Mouse (Mus musculus): Measurements from ENCODE around the gene Tll2. TPM values are rescaled to one million over a fixed set of nuclear protein-coding genes. Genes with fewer than 3 reads are reported as not detected.

The Tll2 gene
- polyA plus RNA-seq, 2 experiments: not detected

- no peaks in the 10 kb centered on the region for H3K36me3 ChIP-seq (replicated peaks; ENCODE audit: control insufficient read depth, insufficient read depth, low read depth)
- 74% methylated on average over 10 of the region's 10 CpGs for WGBS (ENCODE audit: insufficient replicate concordance)
- H3K4me1 ChIP-seq (replicated peaks; ENCODE audit: control insufficient read depth in 2 of 2, insufficient read depth in 2 of 2, low read length in 1 of 2): no peaks in the 10 kb centered on the region
- H3K9ac ChIP-seq (replicated peaks): no peak overlapping the region
- no peak for DNase-seq (ENCODE audit: low read depth in 3 of 3, low spot score in 3 of 3)
- H3K4me3 ChIP-seq (ENCODE audit: insufficient read depth in 1 of 2, low read depth in 2 of 2, low read length in 2 of 2): no peak overlapping the region
- no peak for ATAC-seq (ENCODE audit: insufficient read depth)
- H3K9me3 ChIP-seq (ENCODE audit: control insufficient read depth, low read length): no peaks in the 10 kb centered on the region
- no peak for TF ChIP-seq EP300 (IDR thresholded peaks at IDR 0.05; ENCODE audit: low read depth)
- no peak for TF ChIP-seq CTCF (IDR thresholded peaks at IDR 0.05; ENCODE audit: low read depth)
- no peak overlapping the region for H3K4me2 ChIP-seq (ENCODE audit: low read depth)
- no peak overlapping the region for H3K27ac ChIP-seq
- no peaks in the 10 kb centered on the region for H3K27me3 ChIP-seq (ENCODE audit: control insufficient read depth, insufficient read depth, low read length)
Measured at GRCm38 (mm10) chr19:41164447-41165095, 42.1 kb downstream of the Tll2 start.

DNA sequence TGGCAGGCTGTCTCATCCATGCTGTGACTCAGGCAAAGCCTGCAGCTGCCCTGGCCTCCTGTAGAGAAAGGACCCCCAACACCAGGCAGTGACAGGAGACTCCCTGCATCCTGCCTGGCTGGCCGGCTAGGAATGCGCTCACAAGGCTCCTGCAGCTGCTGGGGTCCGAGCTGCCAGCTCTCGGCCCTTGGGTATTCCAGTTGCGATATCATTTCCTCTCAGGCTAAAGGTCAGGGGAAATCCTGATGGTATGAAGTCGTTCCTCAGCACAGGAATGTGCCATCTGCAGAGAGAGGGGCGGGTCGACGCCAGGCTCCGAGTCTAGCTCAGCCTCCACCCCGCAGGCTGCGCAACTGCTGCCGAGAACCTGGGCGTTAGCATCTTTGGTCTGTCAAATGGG is 46.2 kb downstream of the Tll2 start:
- H3K4me2 ChIP-seq (ENCODE audit: low read depth): no peak overlapping the region
- no peak overlapping the region for H3K9ac ChIP-seq (replicated peaks)
- no peaks in the 10 kb centered on the region for H3K9me3 ChIP-seq (ENCODE audit: control insufficient read depth, low read length)
- no peaks in the 10 kb centered on the region for H3K36me3 ChIP-seq (replicated peaks; ENCODE audit: control insufficient read depth, insufficient read depth, low read depth)
- no peaks in the 10 kb centered on the region for H3K4me1 ChIP-seq (replicated peaks; ENCODE audit: control insufficient read depth in 2 of 2, insufficient read depth in 2 of 2, low read length in 1 of 2)
- H3K27ac ChIP-seq: no peak overlapping the region
- H3K4me3 ChIP-seq (ENCODE audit: insufficient read depth in 1 of 2, low read depth in 2 of 2, low read length in 2 of 2): no peak overlapping the region
- WGBS (ENCODE audit: insufficient replicate concordance): 42% methylated on average over 14 of the region's 14 CpGs
- ATAC-seq (ENCODE audit: insufficient read depth): no peak
- no peak for TF ChIP-seq CTCF (IDR thresholded peaks at IDR 0.05; ENCODE audit: low read depth)
- no peak for TF ChIP-seq EP300 (IDR thresholded peaks at IDR 0.05; ENCODE audit: low read depth)
- no peak for DNase-seq (ENCODE audit: low read depth in 3 of 3, low spot score in 3 of 3)
- H3K27me3 ChIP-seq (ENCODE audit: control insufficient read depth, insufficient read depth, low read length): no peaks in the 10 kb centered on the region

GRCm38 (mm10) chr19:41154681-41155080 is 52.0 kb downstream of the Tll2 start:
- Histone ChIP-seq H3K36me3 (replicated peaks; ENCODE audit: control insufficient read depth, insufficient read depth, low read depth) (no peaks in the 10 kb centered on the region), H3K9ac (replicated peaks) (no peak overlapping the region), H3K27me3 (ENCODE audit: control insufficient read depth, insufficient read depth, low read length) (no peaks in the 10 kb centered on the region), H3K4me2 (ENCODE audit: low read depth) (no peak overlapping the region), H3K4me3 (ENCODE audit: insufficient read depth in 1 of 2, low read depth in 2 of 2, low read length in 2 of 2) (no peak overlapping the region), H3K9me3 (ENCODE audit: control insufficient read depth, low read length) (no peaks in the 10 kb centered on the region), H3K4me1 (replicated peaks; ENCODE audit: control insufficient read depth in 2 of 2, insufficient read depth in 2 of 2, low read length in 1 of 2) (no peaks in the 10 kb centered on the region), H3K27ac (no peak overlapping the region)
- WGBS (ENCODE audit: insufficient replicate concordance): 56% methylated on average over 7 of the region's 7 CpGs
- DNase-seq (ENCODE audit: low read depth in 3 of 3, low spot score in 3 of 3) (no peak), ATAC-seq (ENCODE audit: insufficient read depth) (no peak)
- TF ChIP-seq CTCF (IDR thresholded peaks at IDR 0.05; ENCODE audit: low read depth) (no peak), EP300 (IDR thresholded peaks at IDR 0.05; ENCODE audit: low read depth) (no peak)

GRCm38 (mm10) chr19:41152462-41152861 is 54.2 kb downstream of the Tll2 start:
- no peak for TF ChIP-seq EP300 (IDR thresholded peaks at IDR 0.05; ENCODE audit: low read depth)
- Histone ChIP-seq H3K9me3 (ENCODE audit: control insufficient read depth, low read length) (no peaks in the 10 kb centered on the region), H3K4me3 (ENCODE audit: insufficient read depth in 1 of 2, low read depth in 2 of 2, low read length in 2 of 2) (no peak overlapping the region), H3K27me3 (ENCODE audit: control insufficient read depth, insufficient read depth, low read length) (no peaks in the 10 kb centered on the region), H3K4me2 (ENCODE audit: low read depth) (no peak overlapping the region), H3K36me3 (replicated peaks; ENCODE audit: control insufficient read depth, insufficient read depth, low read depth) (no peaks in the 10 kb centered on the region), H3K4me1 (replicated peaks; ENCODE audit: control insufficient read depth in 2 of 2, insufficient read depth in 2 of 2, low read length in 1 of 2) (no peaks in the 10 kb centered on the region), H3K9ac (replicated peaks) (no peak overlapping the region), H3K27ac (no peak overlapping the region)
- ATAC-seq (ENCODE audit: insufficient read depth) (no peak), DNase-seq (ENCODE audit: low read depth in 3 of 3, low spot score in 3 of 3) (no peak)
- 56% methylated on average over 4 of the region's 4 CpGs for WGBS (ENCODE audit: insufficient replicate concordance)

- no peak for ATAC-seq (ENCODE audit: insufficient read depth)
Measured at GRCm38 (mm10) chr19:41152016-41152370, 54.6 kb downstream of the Tll2 start.

More at GRCm38 (mm10) chr19:41152016-41152370, 54.6 kb downstream of the Tll2 start:
- Histone ChIP-seq H3K4me2 (ENCODE audit: low read depth) (no peak overlapping the region), H3K9me3 (ENCODE audit: control insufficient read depth, low read length) (no peaks in the 10 kb centered on the region), H3K4me3 (ENCODE audit: insufficient read depth in 1 of 2, low read depth in 2 of 2, low read length in 2 of 2) (no peak overlapping the region), H3K27ac (no peak overlapping the region), H3K9ac (replicated peaks) (no peak overlapping the region), H3K36me3 (replicated peaks; ENCODE audit: control insufficient read depth, insufficient read depth, low read depth) (no peaks in the 10 kb centered on the region), H3K4me1 (replicated peaks; ENCODE audit: control insufficient read depth in 2 of 2, insufficient read depth in 2 of 2, low read length in 1 of 2) (no peaks in the 10 kb centered on the region), H3K27me3 (ENCODE audit: control insufficient read depth, insufficient read depth, low read length) (no peaks in the 10 kb centered on the region)
- WGBS (ENCODE audit: insufficient replicate concordance): 59% methylated on average over 3 of the region's 3 CpGs
- TF ChIP-seq EP300 (IDR thresholded peaks at IDR 0.05; ENCODE audit: low read depth) (no peak), CTCF (IDR thresholded peaks at IDR 0.05; ENCODE audit: low read depth) (no peak)
- no peak for DNase-seq (ENCODE audit: low read depth in 3 of 3, low spot score in 3 of 3)
